Mouse (Mus musculus) lung, adult 2 months (tissue): ENCODE measurements around the gene Olfr172.

Experiments
- CTCF ChIP-seq: fragments of 200-500 bp; IDR thresholded peaks from 2 replicates; pipeline ENCODE4 v1.5.1; 2011; ENCODE audit warnings: mild to moderate bottlenecking, low read length, control low read depth; ENCODE audit not compliant: insufficient read depth
- POLR2A ChIP-seq: fragments of 200-500 bp; IDR thresholded peaks from 2 replicates; pipeline ENCODE4 v1.6.1; 2011; ENCODE audit warnings: low read depth, mild to moderate bottlenecking, control low read depth, low read length, borderline replicate concordance; ENCODE audit errors: extremely low read depth

DNA sequence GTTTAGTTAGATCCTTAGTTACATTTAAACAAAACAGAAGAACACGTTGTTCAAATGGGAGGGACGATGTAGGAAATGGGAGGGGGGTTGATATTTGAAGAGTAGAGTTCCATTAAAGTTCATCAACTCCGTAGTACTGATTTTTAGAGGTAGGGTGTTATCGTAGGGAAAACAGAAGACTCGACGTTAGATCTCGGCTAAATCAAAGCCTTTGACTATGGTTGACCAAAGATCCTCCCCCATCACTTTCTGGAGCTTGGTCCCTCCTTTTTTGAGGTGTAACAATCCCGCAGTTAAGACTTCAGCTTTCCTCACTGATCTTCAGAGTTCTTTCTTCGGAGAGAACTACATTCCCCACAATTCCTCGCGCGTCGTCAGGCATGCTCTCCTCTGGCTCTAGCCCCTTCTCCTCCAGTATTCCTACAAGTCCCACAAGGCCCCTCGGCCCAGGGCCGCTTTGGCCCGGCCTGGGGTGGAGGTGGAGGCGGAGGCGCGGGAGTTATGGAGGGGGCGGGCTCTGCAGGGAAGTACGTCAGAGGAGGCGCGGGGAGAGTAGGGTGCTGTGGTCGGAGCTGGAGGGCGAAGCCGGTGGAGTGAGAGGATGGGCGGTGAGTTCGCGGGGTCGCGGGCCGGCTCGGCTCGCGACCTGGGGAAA lies 35.4 kb downstream of the Olfr172 start, which contains the start of gene Cldnd1:
- TF ChIP-seq CTCF (no peak), POLR2A (peak; percentile 76; the same call in 1 of the 2 replicates)
